Mouse (Mus musculus): ENCODE measurements around the gene Limch1.

DNA sequence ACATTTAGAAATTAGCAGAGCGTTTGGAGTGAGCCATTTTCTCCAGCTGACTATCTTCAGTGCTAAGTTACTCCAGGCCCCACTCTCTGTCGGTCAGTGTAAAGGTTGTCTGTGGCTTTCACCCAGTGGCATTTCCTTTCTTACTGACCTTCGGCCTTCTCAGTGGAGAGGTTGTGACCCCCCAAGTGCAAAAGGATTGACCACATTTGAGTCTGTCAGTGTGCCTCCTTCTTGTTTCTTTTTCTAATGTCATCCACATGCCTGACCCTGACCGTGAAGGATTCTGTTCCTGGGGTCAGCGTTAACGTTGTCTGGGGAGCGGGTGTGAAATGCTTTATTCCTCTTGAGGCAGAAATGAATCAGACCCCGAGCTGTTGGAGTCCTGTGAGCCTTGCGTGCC, 191.7 kb downstream of the Limch1 start:
- TF ChIP-seq CTCF (IDR thresholded peaks at IDR 0.05) (no peak), EP300 (IDR thresholded peaks at IDR 0.05) (no peak)
